Mouse (Mus musculus) brain, embryonic 14.5 days (tissue): ENCODE data around the gene Stat3.

Experiments used
- CTCF ChIP-seq: fragments of 200-500 bp; IDR thresholded peaks from 2 replicates; pipeline ENCODE4 v1.5.1; 2012; ENCODE audit warnings: inconsistent platforms, mild to moderate bottlenecking, moderate library complexity, borderline replicate concordance; ENCODE audit not compliant: insufficient read depth, insufficient read length; ENCODE audit errors: extremely low read depth
- POLR2A ChIP-seq: fragments of 200-500 bp; IDR thresholded peaks from 2 replicates; pipeline ENCODE4 v1.6.1; 2012; ENCODE audit warnings: mild to moderate bottlenecking, inconsistent platforms, borderline replicate concordance; ENCODE audit not compliant: poor library complexity, insufficient read depth, insufficient read length, severe bottlenecking; ENCODE audit errors: extremely low read depth

- TF ChIP-seq CTCF, result peak; percentile 99
- no peak for TF ChIP-seq POLR2A
Observed at GRCm38 (mm10) chr11:100893482-100893881, 45.9 kb downstream of the Stat3 start.
